Mouse (Mus musculus) inflammation-experienced regulatory T-cells, adult 6 months (primary cell): ENCODE results near the gene Nmrk2. TPM values are rescaled to one million over a fixed set of nuclear protein-coding genes. Genes with fewer than 3 reads are reported as not detected.

Source experiments
- ATAC-seq: one replicate; pipeline ENCODE4 v1.8.0; 2017
- polyA plus RNA-seq, 3 experiments: library from polyadenylated mRNA; unstranded; fragments of 100-300 nt; shearing (Covaris generic); gene quantifications; one replicate each; pipeline ENCODE4 v1.2.1; 2017

The Nmrk2 gene
- polyA plus RNA-seq, 3 experiments from 2014 or later = 0.17 to 0.28 TPM; not detected in 1

DNA sequence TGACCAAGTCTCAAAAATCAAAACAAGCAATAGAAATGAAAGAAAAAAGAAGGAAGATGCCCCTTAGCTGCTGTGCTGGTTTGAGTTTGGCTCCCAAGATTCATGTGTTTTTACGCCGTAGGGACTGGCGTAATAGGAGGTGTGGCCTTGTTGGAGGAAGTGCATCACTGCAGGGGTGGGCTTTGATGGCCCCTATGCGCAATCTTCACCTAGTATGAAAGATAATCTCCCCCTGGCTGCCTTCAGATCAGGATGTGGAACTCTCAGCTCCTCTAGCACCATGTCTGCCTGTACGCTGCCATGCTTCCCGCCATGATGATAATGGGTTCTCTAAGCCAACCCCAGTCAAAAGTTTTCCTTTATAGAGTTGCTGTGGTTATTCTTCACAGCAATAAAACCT lies 14.4 kb upstream of the Nmrk2 start:
- ATAC-seq = no peak

DNA sequence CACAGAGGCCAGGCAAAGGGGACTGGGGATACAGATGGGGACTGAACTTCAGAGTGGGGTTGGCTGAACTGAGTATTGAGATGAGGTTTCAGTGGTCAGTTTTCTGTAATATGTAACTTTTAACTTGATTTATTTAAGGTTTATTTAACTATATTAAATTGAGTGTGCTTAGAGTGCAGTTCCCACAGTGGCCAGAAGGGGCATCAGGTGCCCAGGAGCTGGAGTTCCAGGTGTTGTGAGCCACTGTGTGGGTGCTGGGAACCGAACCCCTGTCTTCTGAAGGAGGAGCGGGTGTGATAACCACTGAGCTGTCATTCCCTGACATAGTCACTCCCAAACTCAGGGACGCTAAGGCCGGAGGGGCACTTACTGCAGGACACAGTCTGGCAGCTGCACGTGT lies 8.3 kb upstream of the Nmrk2 start:
- ATAC-seq = no peak

GRCm38 (mm10) chr10:81204137-81204536 lies 2.3 kb upstream of the Nmrk2 start:
- no peak for ATAC-seq

DNA sequence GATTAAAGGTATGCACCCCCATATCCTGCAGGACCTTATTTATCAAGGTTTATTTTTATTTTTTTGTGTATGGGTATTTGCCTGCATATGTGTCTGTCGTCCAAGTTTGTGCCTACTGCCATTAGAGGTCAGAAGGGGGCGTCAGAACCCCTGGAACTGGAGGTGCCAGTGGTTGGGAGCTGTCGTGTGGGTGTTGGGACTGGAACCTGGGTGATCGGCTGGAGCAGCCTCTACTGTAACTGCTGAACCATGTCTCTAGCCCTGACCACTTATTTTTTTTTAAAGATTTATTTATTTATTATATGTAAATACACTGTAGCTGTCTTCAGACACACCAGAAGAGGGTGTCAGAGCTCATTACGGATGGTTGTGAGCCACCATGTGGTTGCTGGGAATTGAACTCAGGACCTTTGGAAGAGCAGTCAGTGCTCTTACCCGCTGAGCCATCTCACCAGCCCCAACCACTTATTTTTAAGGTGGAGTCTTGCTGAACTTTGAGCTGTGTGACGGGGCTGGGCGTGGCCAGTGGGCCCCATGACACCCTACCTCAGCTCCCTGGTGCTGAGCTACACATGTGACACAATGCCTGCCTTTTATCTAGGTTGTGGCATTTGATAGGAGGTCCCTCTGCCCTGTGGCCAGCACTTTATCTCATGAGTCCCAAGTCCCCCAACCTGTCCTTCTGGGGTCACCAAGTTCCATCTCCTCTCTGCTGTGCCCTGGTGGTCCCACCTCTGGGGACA lies 1.3 kb upstream of the Nmrk2 start:
- no peak for ATAC-seq

DNA sequence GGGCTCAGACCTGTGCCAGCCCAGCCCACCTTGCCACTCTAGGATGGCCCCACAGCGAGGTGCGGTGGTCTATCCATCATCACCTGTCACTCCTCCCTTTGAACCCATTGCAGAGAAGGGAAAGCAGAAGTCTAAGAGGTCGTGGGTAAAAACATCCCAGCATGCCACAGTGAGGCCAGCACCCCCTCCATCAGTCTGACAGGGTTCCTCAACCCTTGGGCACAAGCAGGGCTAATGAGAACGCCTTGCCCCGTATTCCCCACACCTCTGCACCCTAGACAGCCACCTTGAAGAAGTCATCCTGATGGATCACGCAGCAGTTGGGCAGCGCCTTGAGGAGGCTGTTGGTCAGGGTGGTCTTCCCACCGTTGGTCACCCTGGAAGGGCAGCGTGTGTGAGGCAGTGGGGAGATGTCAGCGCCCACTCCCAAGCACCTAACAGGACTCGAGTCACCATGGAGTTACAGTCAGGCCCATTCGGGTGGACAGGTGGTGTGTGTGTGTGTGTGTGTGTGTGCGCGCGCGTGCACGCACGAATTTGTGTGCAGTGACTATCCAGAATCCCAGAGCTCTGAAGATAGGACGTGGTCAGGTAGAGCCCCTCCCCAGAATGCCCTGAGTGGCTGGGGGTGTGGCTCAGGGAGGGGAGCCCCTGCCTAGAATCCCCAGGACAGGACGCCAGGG lies 1.1 kb downstream of the Nmrk2 start:
- ATAC-seq = no peak

GRCm38 (mm10) chr10:81200141-81200540 lies 1.7 kb downstream of the Nmrk2 start:
- ATAC-seq = no peak

DNA sequence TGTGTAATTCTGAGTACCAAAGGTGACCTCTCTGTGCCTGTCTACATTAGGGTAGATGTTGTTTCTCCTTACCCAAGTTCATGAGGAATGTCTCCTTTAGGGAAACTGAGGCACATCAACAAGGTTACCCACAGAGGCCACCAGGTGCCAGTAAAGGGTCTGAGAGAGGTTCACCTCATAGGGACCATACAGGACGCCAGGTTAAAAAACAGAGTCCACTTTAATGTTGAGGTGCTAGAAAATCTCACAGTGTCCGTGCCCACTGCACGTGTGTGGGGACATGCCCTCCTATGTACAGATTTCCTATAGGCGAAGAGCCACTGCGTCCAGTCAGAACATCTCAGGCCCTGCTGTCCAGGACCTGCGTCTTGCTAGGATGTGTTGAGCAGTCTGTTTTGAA lies 2.9 kb downstream of the Nmrk2 start:
- ATAC-seq = no peak

DNA sequence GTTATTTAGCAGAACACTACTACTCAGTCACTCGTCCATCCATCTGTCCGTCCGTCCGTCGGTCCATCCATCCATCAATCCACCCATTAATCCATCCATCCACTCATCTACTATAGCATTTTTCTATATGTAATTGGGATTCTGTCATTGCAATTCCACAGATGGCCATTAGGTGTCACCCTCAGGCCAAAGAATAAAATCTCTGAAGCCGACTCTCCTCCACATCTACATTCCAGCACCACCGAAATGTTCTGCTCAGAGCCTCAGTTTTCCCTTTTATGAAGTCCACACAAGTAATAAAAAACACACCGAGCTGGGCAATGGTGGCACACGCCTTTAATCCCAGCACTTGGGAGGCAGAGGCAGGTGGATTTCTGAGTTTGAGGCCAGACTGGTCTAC lies 3.6 kb downstream of the Nmrk2 start:
- no peak for ATAC-seq

DNA sequence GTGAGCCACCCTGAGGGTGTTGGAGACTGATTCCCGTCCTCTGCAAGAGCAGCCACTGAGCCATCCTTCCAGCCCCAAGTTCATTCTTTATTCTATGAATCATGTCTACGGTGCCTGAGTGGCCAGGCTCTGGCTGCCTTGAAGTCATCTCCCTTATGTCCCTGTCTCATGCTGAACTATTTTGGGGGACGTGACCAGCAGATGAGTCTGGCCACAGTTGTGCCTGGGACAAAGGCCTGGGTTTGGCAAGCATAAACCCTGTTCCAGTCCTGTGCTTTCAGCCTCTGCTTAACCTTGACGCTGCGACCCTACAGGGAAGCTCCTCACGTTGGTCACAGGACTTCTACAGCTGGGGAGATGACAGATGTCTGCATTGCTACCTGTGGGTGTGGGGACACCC lies 4.5 kb downstream of the Nmrk2 start:
- no peak for ATAC-seq

DNA sequence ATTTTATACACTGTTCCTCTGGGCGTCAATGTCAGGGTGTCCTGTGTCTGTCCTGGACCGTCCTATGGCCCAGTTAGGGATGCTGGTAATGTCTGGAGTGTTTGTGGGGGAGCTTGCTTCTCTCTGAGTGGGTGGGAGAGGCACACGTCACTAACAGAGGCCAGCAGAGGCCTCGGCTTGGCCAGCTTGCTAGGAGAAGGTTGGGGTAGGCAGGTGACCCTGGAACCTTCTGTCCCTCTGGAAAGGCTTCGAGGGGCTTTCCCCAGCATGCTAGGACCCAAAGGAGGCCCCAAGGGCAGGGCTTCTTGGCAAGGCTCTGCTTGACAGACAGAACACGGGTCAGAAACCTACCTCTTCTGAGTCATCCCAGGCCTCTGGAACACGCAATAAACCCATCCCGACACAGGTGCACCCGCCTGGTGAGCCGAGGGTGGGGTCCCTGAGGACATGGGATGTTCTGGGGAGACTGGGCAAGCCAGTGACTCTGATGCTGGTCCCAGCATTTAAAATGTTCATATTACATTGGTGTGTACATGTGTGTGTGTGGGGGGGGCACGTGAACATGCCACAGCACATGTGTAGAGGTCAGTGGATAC lies 5.3 kb downstream of the Nmrk2 start:
- ATAC-seq = no peak

- no peak for ATAC-seq
Measured at GRCm38 (mm10) chr10:81195300-81195699, 6.6 kb downstream of the Nmrk2 start.

GRCm38 (mm10) chr10:81193991-81194774 lies 7.7 kb downstream of the Nmrk2 start:
- ATAC-seq = peak; percentile 42

DNA sequence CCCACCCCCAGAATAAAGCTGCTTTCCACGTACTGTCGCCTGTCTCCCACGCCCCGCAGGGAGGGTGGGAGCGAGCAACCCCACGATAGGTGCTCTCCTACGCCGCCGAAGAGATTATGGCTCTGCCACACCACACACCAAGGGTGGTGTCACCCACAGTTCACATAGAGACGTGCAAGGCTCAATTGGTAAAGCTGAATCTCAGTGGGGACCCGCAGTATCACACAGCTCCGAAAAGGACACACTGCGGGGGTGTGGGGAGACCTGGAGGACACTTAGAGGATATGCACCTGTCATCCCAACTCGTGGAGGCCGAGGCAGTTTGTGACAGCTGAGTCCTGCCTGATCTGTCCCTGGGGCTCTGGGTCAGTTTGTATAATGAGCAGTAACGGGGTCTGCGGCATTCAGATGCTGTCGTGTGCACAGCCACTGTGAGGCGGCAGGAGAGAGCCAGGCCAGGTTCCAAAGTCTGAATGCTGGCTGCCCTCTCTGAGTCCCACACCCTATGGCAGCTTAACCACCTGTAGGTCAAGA lies 8.8 kb downstream of the Nmrk2 start:
- peak; percentile 4 for ATAC-seq

DNA sequence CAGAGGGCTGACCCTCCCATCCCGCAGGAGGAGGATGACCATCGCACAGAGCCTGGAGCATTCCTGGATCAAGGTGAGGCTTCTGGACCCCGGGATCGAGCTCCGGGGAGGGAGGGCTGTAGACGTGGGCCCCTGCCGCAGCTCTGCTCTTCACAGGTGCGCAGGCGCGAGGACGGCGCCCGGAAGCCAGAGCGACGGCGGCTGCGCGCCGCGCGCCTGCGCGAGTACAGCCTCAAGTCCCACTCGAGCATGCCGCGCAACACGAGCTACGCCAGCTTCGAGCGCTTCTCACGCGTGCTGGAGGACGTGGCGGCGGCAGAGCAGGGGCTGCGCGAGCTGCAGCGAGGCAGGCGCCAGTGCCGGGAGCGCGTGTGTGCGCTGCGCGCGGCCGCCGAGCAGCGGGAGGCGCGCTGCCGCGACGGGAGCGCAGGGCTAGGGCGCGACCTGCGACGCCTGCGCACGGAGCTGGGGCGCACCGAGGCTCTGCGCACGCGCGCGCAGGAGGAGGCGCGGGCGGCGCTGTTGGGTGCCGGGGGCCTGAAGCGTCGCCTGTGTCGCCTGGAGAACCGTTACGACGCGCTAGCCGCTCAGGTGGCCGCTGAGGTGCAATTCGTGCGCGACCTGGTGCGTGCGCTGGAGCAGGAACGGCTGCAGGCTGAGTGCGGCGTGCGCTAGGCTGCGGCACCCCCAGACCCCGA lies 9.4 kb downstream of the Nmrk2 start:
- ATAC-seq = peak; percentile 74

- no peak for ATAC-seq
Measured at GRCm38 (mm10) chr10:81191342-81191982, 10.4 kb downstream of the Nmrk2 start.

- ATAC-seq = no peak
Measured at GRCm38 (mm10) chr10:81190912-81191321, 10.9 kb downstream of the Nmrk2 start.

- ATAC-seq = no peak
Measured at GRCm38 (mm10) chr10:81190236-81190911, 11.5 kb downstream of the Nmrk2 start.

- no peak for ATAC-seq
Measured at GRCm38 (mm10) chr10:81189821-81190220, 12.0 kb downstream of the Nmrk2 start.

- no peak for ATAC-seq
Measured at GRCm38 (mm10) chr10:81187161-81187560, 14.7 kb downstream of the Nmrk2 start.

GRCm38 (mm10) chr10:81184765-81185164 lies 17.1 kb downstream of the Nmrk2 start:
- no peak for ATAC-seq

- ATAC-seq = no peak
Measured at GRCm38 (mm10) chr10:81183805-81184204, 18.0 kb downstream of the Nmrk2 start, which contains the start of gene 4930442H23Rik. Gene 4930442H23Rik (minus strand): TSS chr10:81183849.
